11 mouse cellular contexts compared by ENCODE assay signal in the genomic region with DNA sequence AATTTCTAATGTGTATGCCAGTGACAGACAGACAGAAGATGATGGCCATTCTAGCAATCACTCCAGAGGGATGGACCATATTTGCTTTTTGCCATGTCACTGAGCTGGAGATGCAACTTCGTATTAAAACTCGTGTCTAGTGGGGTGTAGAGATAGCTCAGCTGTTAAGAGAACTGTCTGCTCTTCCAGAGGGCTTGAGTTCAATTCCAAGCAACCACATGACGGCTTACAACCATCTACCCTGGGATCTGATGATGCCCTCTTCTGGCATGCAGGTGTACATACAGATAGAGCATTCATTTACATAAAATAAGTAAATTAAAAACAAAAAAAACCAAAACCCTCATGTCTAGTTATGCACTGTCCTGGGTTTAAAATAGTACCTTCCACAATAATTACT. TPM values are rescaled to one million over a fixed set of nuclear protein-coding genes. Genes with fewer than 3 reads are reported as not detected.
DNase-seq lines count a peak whose midpoint lies in the region; ATAC-seq lines count a peak whose summit lies in the region.
"Had no signal": no experiment of that assay in that cellular context is flagged by ENCODE, and none has a peak within 500 bp of the region (broad histone marks: within the 10 kb centered on the region; RNA-seq: fewer than 3 reads in every experiment).

No protein-coding gene starts in this region.

- H3K4me3 ChIP-seq in midbrain, embryonic 13.5 days (replicated peaks) = peak overlapping the region; percentile 75; the same call in 1 of the 2 replicates
- H3K4me3 ChIP-seq in midbrain, embryonic 10.5 days = no peak overlapping the region
- no peak overlapping the region for H3K4me3 ChIP-seq in hindbrain, embryonic 13.5 days

- no peak overlapping the region for H3K27ac ChIP-seq in midbrain, embryonic 13.5 days
- H3K27ac ChIP-seq in midbrain, embryonic 10.5 days (replicated peaks) = no peak overlapping the region
- no peak overlapping the region for H3K27ac ChIP-seq in hindbrain, embryonic 13.5 days

- 86% methylated on average over 3 of the region's 3 CpGs for WGBS in midbrain, embryonic 13.5 days
- WGBS in midbrain, embryonic 10.5 days = 91% methylated on average over 3 of the region's 3 CpGs
- WGBS in hindbrain, embryonic 13.5 days = 87% methylated on average over 3 of the region's 3 CpGs

- DNase-seq in cerebellum, adult 9-11 months = peak; percentile 30
- DNase-seq in midbrain, embryonic 10.5 days (ENCODE audit: low spot score) = no peak
- DNase-seq in naive thymus-derived CD4-positive, alpha-beta T cell, adult 2 months (ENCODE audit: low read depth) = peak; percentile 38
- no peak for DNase-seq in left cerebral cortex, postnatal 25 days (ENCODE audit: low spot score in 2 of 2)
- DNase-seq: kidney, postnatal 10 days; left cerebral cortex, postnatal 4 days; thymus, adult 2 months had no signal

- H3K9ac ChIP-seq in midbrain, embryonic 13.5 days (replicated peaks) = peak overlapping the region; percentile 80; the same call in 1 of the 2 replicates
- H3K9ac ChIP-seq in hindbrain, embryonic 13.5 days = peak overlapping the region; percentile 88; the same call in 1 of the 2 replicates

- H3K36me3 ChIP-seq in midbrain, embryonic 13.5 days = 0 out of 2 replicates have a peak, but pooled peaks cover 5% of the 10 kb centered on the region
- H3K36me3 ChIP-seq in midbrain, embryonic 10.5 days = no peaks in the 10 kb centered on the region
- peaks cover 7% of the 10 kb centered on the region; the same call in 1 of the 2 replicates for H3K36me3 ChIP-seq in hindbrain, embryonic 13.5 days

- no peaks in the 10 kb centered on the region for H3K27me3 ChIP-seq in midbrain, embryonic 13.5 days
- H3K27me3 ChIP-seq in midbrain, embryonic 10.5 days (ENCODE audit: low read depth, poor library complexity, severe bottlenecking) = no peaks in the 10 kb centered on the region
- H3K27me3 ChIP-seq in hindbrain, embryonic 13.5 days = no peaks in the 10 kb centered on the region

- H3K4me1 ChIP-seq in midbrain, embryonic 13.5 days (replicated peaks) = peaks cover 23% of the 10 kb centered on the region
- H3K4me1 ChIP-seq in midbrain, embryonic 10.5 days = peaks cover 26% of the 10 kb centered on the region
- H3K4me1 ChIP-seq in hindbrain, embryonic 13.5 days (replicated peaks) = peaks cover 22% of the 10 kb centered on the region

- no peak for ATAC-seq in cerebellum, adult (ENCODE audit: insufficient number of reproducible peaks, low FRiP score, low TSS enrichment)
- no peak for ATAC-seq in midbrain, embryonic 13.5 days
- no peak for ATAC-seq in hindbrain, embryonic 13.5 days (ENCODE audit: low FRiP score)
- ATAC-seq in megakaryocyte progenitor cell, adult 5-6 weeks (replicated peaks; ENCODE audit: poor library complexity) = no peak

- H3K4me2 ChIP-seq in midbrain, embryonic 13.5 days (replicated peaks) = peak overlapping the region; percentile 69; the same call in 1 of the 2 replicates
- peak overlapping the region; percentile 64 for H3K4me2 ChIP-seq in hindbrain, embryonic 13.5 days

- no peaks in the 10 kb centered on the region for H3K9me3 ChIP-seq in midbrain, embryonic 13.5 days
- no peaks in the 10 kb centered on the region for H3K9me3 ChIP-seq in midbrain, embryonic 10.5 days (replicated peaks)
- H3K9me3 ChIP-seq in hindbrain, embryonic 13.5 days = no peaks in the 10 kb centered on the region

- intact Hi-C loops in left cerebral cortex, postnatal 25 days (cut with DNase I) = no loop called here

RNA-seq across cellular contexts. Expression of gene Kbtbd3, which starts 1.5 kb away (rescaled TPM):
- polyA plus RNA-seq in midbrain, embryonic 13.5 days (2015; fragmentation: Nextera tagmentation; extraction: Ambion mirVana) = 10.4 and 10.8 TPM in 2 replicates
- polyA plus RNA-seq in midbrain, embryonic 10.5 days (2016; fragmentation: Nextera tagmentation; extraction: Ambion mirVana) = 6.4 and 6.6 TPM in 2 replicates
- 11.4 and 11.8 TPM in 2 replicates for polyA plus RNA-seq in hindbrain, embryonic 13.5 days (2015; fragmentation: Nextera tagmentation; extraction: Ambion mirVana)
- 10 to 100 TPM; 12.1 to 12.2 TPM for total RNA-seq in left cerebral cortex, postnatal 25 days (2021)
- 4.3 and 5.6 TPM in 2 replicates for total RNA-seq in megakaryocyte progenitor cell, adult 5-6 weeks (2015)
- total RNA-seq in megakaryocyte progenitor cell, adult 5-6 weeks (2017) = 3.1 and 3.9 TPM in 2 replicates

RNA-seq across cellular contexts. Expression of gene Aasdhppt, which starts 1.9 kb away (rescaled TPM):
- polyA plus RNA-seq in midbrain, embryonic 13.5 days (2015; fragmentation: Nextera tagmentation; extraction: Ambion mirVana) = 30.2 and 34.8 TPM in 2 replicates
- 25.2 and 28.4 TPM in 2 replicates for polyA plus RNA-seq in midbrain, embryonic 10.5 days (2016; fragmentation: Nextera tagmentation; extraction: Ambion mirVana)
- polyA plus RNA-seq in hindbrain, embryonic 13.5 days (2015; fragmentation: Nextera tagmentation; extraction: Ambion mirVana) = 33.9 and 34.5 TPM in 2 replicates
- 10 to 100 TPM; 24.6 to 27.1 TPM for total RNA-seq in left cerebral cortex, postnatal 25 days (2021)
- total RNA-seq in megakaryocyte progenitor cell, adult 5-6 weeks (2015) = 49.4 and 49.9 TPM in 2 replicates
- total RNA-seq in megakaryocyte progenitor cell, adult 5-6 weeks (2017) = 23.9 and 27.8 TPM in 2 replicates

Comparison
In these comparisons a context has a peak if more than half of its experiments do, and no peak if none do; other contexts are left out.
1. DNase-seq: peak in cerebellum, adult 9-11 months (single experiment) and naive thymus-derived CD4-positive, alpha-beta T cell, adult 2 months (single experiment); none in midbrain, embryonic 10.5 days (single experiment) and left cerebral cortex, postnatal 25 days (0 of 2).